Comparison of ENCODE assay signal across 20 mouse cellular contexts in the genomic region with DNA sequence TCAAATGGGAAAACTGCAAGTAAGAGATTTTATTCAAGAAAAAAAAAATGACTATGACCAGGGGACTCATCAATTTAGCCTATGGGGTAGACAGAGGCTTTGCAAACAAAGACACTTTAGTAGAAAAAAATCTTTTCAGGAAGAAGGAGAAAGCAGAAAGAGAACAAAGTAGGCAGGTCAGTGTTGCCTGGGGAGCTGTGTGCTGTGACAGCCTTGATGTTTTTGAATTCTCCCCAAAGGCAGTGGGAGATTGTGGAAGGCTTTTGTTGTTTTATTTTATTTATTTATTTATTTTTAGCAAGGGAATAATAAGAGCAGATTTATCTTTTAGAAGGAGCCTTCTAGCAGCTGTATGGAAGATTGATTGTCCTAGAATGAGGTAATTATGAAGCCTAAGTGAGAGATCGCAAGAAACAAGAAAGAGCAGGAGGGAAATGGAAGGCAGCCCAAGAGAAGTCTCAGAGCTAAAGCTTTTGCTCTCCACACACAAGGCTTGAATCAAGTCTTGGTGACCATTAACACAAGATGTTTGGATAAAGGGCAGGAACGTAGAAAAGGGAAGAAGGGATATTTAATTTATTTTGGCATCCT.
DNase-seq lines count a peak whose midpoint lies in the region; ATAC-seq and TF ChIP-seq lines count a peak whose summit lies in the region.
"Had no signal": no experiment of that assay in that cellular context is flagged by ENCODE, and none has a peak within 500 bp of the region (broad histone marks: within the 10 kb centered on the region; RNA-seq: fewer than 3 reads in every experiment).

No protein-coding gene starts in this region.

- H3K27me3 ChIP-seq in neural tube, embryonic 11.5 days (ENCODE audit: control insufficient read depth, insufficient read depth, low read length) = no peaks in the 10 kb centered on the region
- no peaks in the 10 kb centered on the region for H3K27me3 ChIP-seq in hindbrain, embryonic 11.5 days (ENCODE audit: control insufficient read depth, insufficient read depth, low read length)
- H3K27me3 ChIP-seq in midbrain, embryonic 11.5 days (ENCODE audit: control insufficient read depth, insufficient read depth, low read length) = no peaks in the 10 kb centered on the region
- H3K27me3 ChIP-seq in neural tube, embryonic 14.5 days (ENCODE audit: control insufficient read depth, insufficient read depth, low read length) = no peaks in the 10 kb centered on the region
- H3K27me3 ChIP-seq: embryonic facial prominence, embryonic 12.5 days; intestine, embryonic 15.5 days; kidney, embryonic 15.5 days; limb, embryonic 13.5 days; liver, embryonic 15.5 days; megakaryocyte, embryonic 14.5 days; Patski had no signal

- H3K9me3 ChIP-seq in neural tube, embryonic 11.5 days (ENCODE audit: control insufficient read depth, low read length) = no peaks in the 10 kb centered on the region
- H3K9me3 ChIP-seq in hindbrain, embryonic 11.5 days (ENCODE audit: control insufficient read depth, low read length) = no peaks in the 10 kb centered on the region
- H3K9me3 ChIP-seq in midbrain, embryonic 11.5 days (ENCODE audit: control insufficient read depth, low read length) = no peaks in the 10 kb centered on the region
- H3K9me3 ChIP-seq in neural tube, embryonic 14.5 days (ENCODE audit: control insufficient read depth, low read length) = no peaks in the 10 kb centered on the region
- H3K9me3 ChIP-seq: embryonic facial prominence, embryonic 12.5 days; intestine, embryonic 15.5 days; kidney, embryonic 15.5 days; limb, embryonic 13.5 days; liver, embryonic 15.5 days; megakaryocyte, embryonic 14.5 days had no signal

- no peak for TF ChIP-seq CTCF in left cerebral cortex, adult 2 months (IDR thresholded peaks at IDR 0.05)

- no peaks in the 10 kb centered on the region for H3K36me3 ChIP-seq in neural tube, embryonic 11.5 days (ENCODE audit: control insufficient read depth, insufficient read depth, low read length)
- H3K36me3 ChIP-seq in hindbrain, embryonic 11.5 days (ENCODE audit: control insufficient read depth, insufficient read depth, low read length) = no peaks in the 10 kb centered on the region
- no peaks in the 10 kb centered on the region for H3K36me3 ChIP-seq in midbrain, embryonic 11.5 days (ENCODE audit: control insufficient read depth, insufficient read depth, low read length)
- no peaks in the 10 kb centered on the region for H3K36me3 ChIP-seq in neural tube, embryonic 14.5 days (ENCODE audit: control insufficient read depth, insufficient read depth, low read length)
- H3K36me3 ChIP-seq: embryonic facial prominence, embryonic 12.5 days; intestine, embryonic 15.5 days; kidney, embryonic 15.5 days; limb, embryonic 13.5 days; liver, embryonic 15.5 days had no signal

- H3K27ac ChIP-seq in neural tube, embryonic 11.5 days (ENCODE audit: low read depth, low read length) = 0 out of 2 replicates have a peak overlapping the region, but pooled peaks have one; percentile 10
- peak overlapping the region; percentile 67 for H3K27ac ChIP-seq in hindbrain, embryonic 11.5 days (ENCODE audit: low read depth, low read length)
- no peak overlapping the region for H3K27ac ChIP-seq in midbrain, embryonic 11.5 days (ENCODE audit: low read depth, low read length)
- H3K27ac ChIP-seq in neural tube, embryonic 14.5 days (ENCODE audit: low read depth, low read length) = no peak overlapping the region
- H3K27ac ChIP-seq in left cerebral cortex, adult 2 months = no peak overlapping the region
- H3K27ac ChIP-seq: embryonic facial prominence, embryonic 12.5 days; intestine, embryonic 15.5 days; kidney, embryonic 15.5 days; limb, embryonic 13.5 days; liver, embryonic 15.5 days had no signal

- DNase-seq in neural tube, embryonic 11.5 days (ENCODE audit: low spot score) = peak; percentile 18
- DNase-seq in neural tube, embryonic 10.5 days (ENCODE audit: extremely low spot score, low spot score) = no peak
- DNase-seq in hindbrain, embryonic 11.5 days (ENCODE audit: low spot score) = peak; percentile 21
- DNase-seq in midbrain, embryonic 11.5 days (ENCODE audit: low spot score, missing footprints) = no peak
- no peak for DNase-seq in adrenal gland, adult 8-10 months
- no peak for DNase-seq in layer of hippocampus, postnatal 36 days
- no peak for DNase-seq in left cerebral cortex, adult 2 months (ENCODE audit: extremely low spot score in 1 of 2, low spot score in 2 of 2)
- DNase-seq: cerebellum, postnatal 14 days; heart, postnatal 14 days; lung, postnatal 10 days; thymus, postnatal 4 days had no signal

- H3K4me1 ChIP-seq in neural tube, embryonic 11.5 days (ENCODE audit: control insufficient read depth, insufficient read depth, low read length) = no peaks in the 10 kb centered on the region
- H3K4me1 ChIP-seq in hindbrain, embryonic 11.5 days (replicated peaks; ENCODE audit: control insufficient read depth, insufficient read depth, low read length) = no peaks in the 10 kb centered on the region
- no peaks in the 10 kb centered on the region for H3K4me1 ChIP-seq in midbrain, embryonic 11.5 days (ENCODE audit: control insufficient read depth, insufficient read depth, low read length)
- no peaks in the 10 kb centered on the region for H3K4me1 ChIP-seq in neural tube, embryonic 14.5 days (ENCODE audit: control insufficient read depth, insufficient read depth, low read length)
- H3K4me1 ChIP-seq: embryonic facial prominence, embryonic 12.5 days; intestine, embryonic 15.5 days; kidney, embryonic 15.5 days; limb, embryonic 13.5 days; liver, embryonic 15.5 days; megakaryocyte, embryonic 14.5 days had no signal

- no peak overlapping the region; the same call in 1 of the 2 replicates for H3K9ac ChIP-seq in neural tube, embryonic 11.5 days (ENCODE audit: low read length)
- H3K9ac ChIP-seq in hindbrain, embryonic 11.5 days (ENCODE audit: low read depth, low read length) = no peak overlapping the region
- no peak overlapping the region for H3K9ac ChIP-seq in midbrain, embryonic 11.5 days (ENCODE audit: low read length)
- no peak overlapping the region for H3K9ac ChIP-seq in neural tube, embryonic 14.5 days (replicated peaks; ENCODE audit: low read depth, low read length)
- H3K9ac ChIP-seq: embryonic facial prominence, embryonic 12.5 days; intestine, embryonic 15.5 days; kidney, embryonic 15.5 days; limb, embryonic 13.5 days; liver, embryonic 15.5 days had no signal

- H3K4me2 ChIP-seq in neural tube, embryonic 11.5 days (ENCODE audit: low read depth) = no peak overlapping the region
- H3K4me2 ChIP-seq in hindbrain, embryonic 11.5 days (replicated peaks; ENCODE audit: low read depth, low read length) = no peak overlapping the region
- H3K4me2 ChIP-seq in midbrain, embryonic 11.5 days = no peak overlapping the region
- no peak overlapping the region for H3K4me2 ChIP-seq in neural tube, embryonic 14.5 days (ENCODE audit: low read depth, low read length)
- H3K4me2 ChIP-seq: embryonic facial prominence, embryonic 12.5 days; heart, embryonic 11.5 days; intestine, embryonic 15.5 days; kidney, embryonic 15.5 days; limb, embryonic 13.5 days; liver, embryonic 15.5 days had no signal

- H3K4me3 ChIP-seq in neural tube, embryonic 11.5 days (ENCODE audit: low read depth, low read length) = no peak overlapping the region
- no peak overlapping the region for H3K4me3 ChIP-seq in hindbrain, embryonic 11.5 days (ENCODE audit: low read depth, low read length)
- no peak overlapping the region for H3K4me3 ChIP-seq in midbrain, embryonic 11.5 days (ENCODE audit: low read depth, low read length)
- no peak overlapping the region for H3K4me3 ChIP-seq in neural tube, embryonic 14.5 days (ENCODE audit: low read depth, low read length)
- no peak overlapping the region for H3K4me3 ChIP-seq in left cerebral cortex, adult 2 months
- H3K4me3 ChIP-seq: embryonic facial prominence, embryonic 12.5 days; intestine, embryonic 15.5 days; kidney, embryonic 15.5 days; limb, embryonic 13.5 days; liver, embryonic 15.5 days; megakaryocyte, embryonic 14.5 days had no signal

- intact Hi-C loops in left cerebral cortex, adult 2 months (cut with DNase I) = no loop called here

- no peak for ATAC-seq in neural tube, embryonic 11.5 days (ENCODE audit: insufficient read depth, low FRiP score, low TSS enrichment)
- ATAC-seq in hindbrain, embryonic 11.5 days (ENCODE audit: low FRiP score) = peak; percentile 76
- ATAC-seq in midbrain, embryonic 11.5 days (ENCODE audit: low FRiP score) = peak; percentile 55; the same call in 1 of the 2 replicates
- peak; percentile 45; the same call in 1 of the 2 replicates for ATAC-seq in neural tube, embryonic 14.5 days (ENCODE audit: low read depth)
- ATAC-seq: intestine, embryonic 15.5 days; Patski had no signal

- 31% methylated on average over 2 of the region's 2 CpGs for WGBS in neural tube, embryonic 11.5 days
- WGBS in hindbrain, embryonic 11.5 days = 20% methylated on average over 2 of the region's 2 CpGs
- 35% methylated on average over 2 of the region's 2 CpGs for whole genome bisulfite sequencing in midbrain, embryonic 11.5 days
- 15% methylated on average over 2 of the region's 2 CpGs for WGBS in neural tube, embryonic 14.5 days

Comparison
In these comparisons a context has a peak if more than half of its experiments do, and no peak if none do; other contexts are left out.
1. DNase-seq: peak in neural tube, embryonic 11.5 days (single experiment) and hindbrain, embryonic 11.5 days (single experiment); none in neural tube, embryonic 10.5 days (single experiment), midbrain, embryonic 11.5 days (single experiment), adrenal gland, adult 8-10 months (single experiment), layer of hippocampus, postnatal 36 days (0 of 2) and left cerebral cortex, adult 2 months (0 of 2).
2. H3K27ac ChIP-seq: peak in neural tube, embryonic 11.5 days (single experiment) and hindbrain, embryonic 11.5 days (single experiment); none in midbrain, embryonic 11.5 days (single experiment), neural tube, embryonic 14.5 days (single experiment) and left cerebral cortex, adult 2 months (single experiment).